Mouse (Mus musculus) heart, embryonic 11.5 days (tissue): ENCODE data around the gene Fermt2. TPM values are rescaled to one million over a fixed set of nuclear protein-coding genes. Genes with fewer than 3 reads are reported as not detected.

ENCODE experiments used
- ATAC-seq: fragments of 200-750 bp; cut with Nextera tagmentation; replicated peaks from 2 replicates; pipeline ENCODE4 v1.8.0; 2017; ENCODE audit warnings: moderate library complexity; ENCODE audit not compliant: insufficient number of reproducible peaks, low FRiP score, low TSS enrichment
- H3K27ac ChIP-seq: fragments of 300-500 bp; sonication (generic); 2 replicates; pipeline ENCODE4 v1.5.1; 2014; ENCODE audit warnings: mild to moderate bottlenecking, low read depth, low read length
- H3K27me3 ChIP-seq: fragments of 300-500 bp; sonication (generic); 2 replicates; pipeline ENCODE4 v1.6.1; 2014; ENCODE audit warnings: mild to moderate bottlenecking, low read length, mixed read lengths; ENCODE audit not compliant: control insufficient read depth, insufficient read depth
- H3K36me3 ChIP-seq: fragments of 300-500 bp; sonication (generic); 2 replicates; pipeline ENCODE4 v1.6.1; 2014; ENCODE audit warnings: mild to moderate bottlenecking, low read length, moderate library complexity, mixed read lengths; ENCODE audit not compliant: control insufficient read depth, insufficient read depth
- H3K4me1 ChIP-seq: fragments of 300-500 bp; sonication (generic); 2 replicates; pipeline ENCODE4 v1.6.1; 2014; ENCODE audit warnings: low read length; ENCODE audit not compliant: control insufficient read depth, insufficient read depth
- H3K4me2 ChIP-seq: fragments of 300-500 bp; sonication (generic); 2 replicates; pipeline ENCODE4 v1.6.1; 2014; ENCODE audit warnings: mild to moderate bottlenecking, moderate library complexity
- H3K4me3 ChIP-seq: fragments of 300-500 bp; sonication (generic); 2 replicates; pipeline ENCODE4 v1.5.1; 2014; ENCODE audit warnings: low read depth, low read length
- H3K9ac ChIP-seq: fragments of 300-500 bp; sonication (generic); 2 replicates; pipeline ENCODE4 v1.6.1; 2014; ENCODE audit warnings: mild to moderate bottlenecking, low read depth, low read length, moderate library complexity
- H3K9me3 ChIP-seq: fragments of 300-500 bp; sonication (generic); replicated peaks from 2 replicates; pipeline ENCODE4 v1.6.1; 2016; ENCODE audit warnings: low read length; ENCODE audit not compliant: control insufficient read depth
- WGBS: fragments of 180-500 bp; shearing (Covaris S2); extraction: QIAGEN DNeasy Blood & Tissue Kit; methylation state at CpG from one replicate; pipeline ENCODE4 v1.1.7; 2014; ENCODE audit not compliant: insufficient replicate concordance; 5-methylcytosine and 5-hydroxymethylcytosine counted together
- polyA plus RNA-seq: library from polyadenylated mRNA; unstranded; fragments of >200 nt; fragmentation: Nextera tagmentation; extraction: Ambion mirVana; gene quantifications from 2 replicates; pipeline ENCODE4 v1.2.1, GENCODE M21; 2014

The Fermt2 gene
- polyA plus RNA-seq, 1 experiment from 2014 or later, result 188 TPM

DNA sequence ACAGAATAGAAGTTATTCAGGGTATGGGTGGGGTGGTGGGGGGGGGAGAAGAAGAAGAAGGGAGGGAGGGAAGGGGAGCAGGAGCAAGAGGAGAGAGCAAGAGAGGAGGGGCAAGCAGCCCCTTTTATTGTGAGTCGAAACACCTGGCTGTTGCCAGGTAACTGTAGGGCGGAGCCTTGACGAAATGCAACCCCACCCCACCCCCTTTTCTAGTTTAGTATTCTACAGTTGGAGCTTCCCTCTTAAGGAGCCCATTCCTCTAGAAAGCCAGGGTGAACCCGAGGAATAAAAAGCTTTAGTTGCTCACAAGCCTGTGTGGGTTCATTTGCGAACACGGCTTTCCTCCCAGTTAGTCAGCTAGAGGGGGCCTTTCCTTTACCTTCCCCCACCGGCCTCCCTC lies 85.0 kb downstream of the Fermt2 start:
- Histone ChIP-seq H3K4me2 (no peak overlapping the region), H3K36me3 (no peaks in the 10 kb centered on the region), H3K27me3 (no peaks in the 10 kb centered on the region), H3K27ac (no peak overlapping the region), H3K9me3 (no peaks in the 10 kb centered on the region), H3K4me1 (peaks cover 10% of the 10 kb centered on the region), H3K4me3 (no peak overlapping the region), H3K9ac (no peak overlapping the region)
- ATAC-seq, result no peak
- 49% methylated on average over 7 of the region's 7 CpGs for WGBS

DNA sequence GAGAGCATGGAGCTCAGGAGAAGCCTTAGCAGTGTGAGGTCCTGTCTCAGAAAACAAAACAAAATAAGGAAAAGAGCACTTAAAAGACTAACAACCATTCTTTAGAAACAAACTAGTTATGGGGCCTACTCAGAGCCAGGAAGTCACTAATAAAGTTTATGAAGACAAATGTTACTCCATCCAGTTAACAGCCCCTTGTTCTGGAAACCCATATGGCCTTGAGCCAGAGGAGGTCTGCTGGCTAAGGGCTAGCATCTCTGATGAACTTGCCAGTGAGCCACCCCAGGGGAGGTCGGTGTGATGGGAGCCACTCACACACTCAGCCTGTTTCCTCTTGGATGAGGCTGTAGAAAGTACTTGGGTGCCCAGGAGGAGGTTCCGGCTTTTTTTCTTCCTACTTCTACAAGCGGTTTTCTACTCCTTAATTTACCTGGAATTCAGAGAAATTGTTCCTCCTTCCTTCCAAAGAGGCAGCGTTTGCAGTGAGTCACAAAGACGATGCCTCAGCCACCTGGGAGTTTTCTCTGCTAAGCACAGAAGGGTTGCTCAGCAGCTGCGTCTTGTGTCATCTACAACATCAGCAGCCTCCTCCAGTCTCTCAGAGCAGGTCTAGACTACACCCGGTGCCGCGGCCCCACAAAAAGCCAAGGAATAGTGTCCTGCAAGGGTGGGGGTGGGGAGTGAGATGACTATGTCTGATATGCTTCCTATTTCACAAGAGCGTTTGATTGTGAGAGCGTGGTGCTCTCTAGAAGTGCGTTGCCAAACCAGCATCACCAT lies 86.9 kb downstream of the Fermt2 start:
- no peak for ATAC-seq
- H3K4me1 ChIP-seq, result peaks cover 10% of the 10 kb centered on the region
- no peaks in the 10 kb centered on the region for H3K27me3 ChIP-seq
- no peak overlapping the region for H3K4me3 ChIP-seq
- no peak overlapping the region for H3K27ac ChIP-seq
- 49% methylated on average over 12 of the region's 12 CpGs for WGBS
- H3K9ac ChIP-seq, result no peak overlapping the region
- no peaks in the 10 kb centered on the region for H3K36me3 ChIP-seq
- no peak overlapping the region for H3K4me2 ChIP-seq
- no peaks in the 10 kb centered on the region for H3K9me3 ChIP-seq

DNA sequence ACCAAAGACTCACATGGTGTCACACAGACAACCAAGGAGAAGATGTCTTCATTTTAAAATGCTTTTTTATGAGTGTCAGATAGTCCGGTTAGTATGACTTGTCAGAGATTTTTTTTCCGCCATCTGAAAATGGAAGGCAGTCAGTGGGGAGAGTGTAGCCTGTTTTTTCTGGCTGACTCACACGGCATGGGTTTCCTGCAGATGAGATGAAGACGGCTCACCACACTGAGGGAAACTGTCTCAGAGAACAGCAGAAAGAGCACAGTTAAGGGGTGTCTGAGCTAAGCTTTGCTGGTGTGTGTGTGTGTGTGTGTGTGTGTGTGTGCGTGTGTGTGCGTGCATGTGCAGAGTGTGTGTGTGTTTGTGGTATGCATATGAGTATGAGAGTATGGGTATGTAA lies 88.6 kb downstream of the Fermt2 start:
- no peak for ATAC-seq
- no peaks in the 10 kb centered on the region for H3K27me3 ChIP-seq
- no peak overlapping the region for H3K27ac ChIP-seq
- H3K36me3 ChIP-seq, result no peaks in the 10 kb centered on the region
- no peak overlapping the region for H3K4me3 ChIP-seq
- peaks cover 10% of the 10 kb centered on the region for H3K4me1 ChIP-seq
- no peaks in the 10 kb centered on the region for H3K9me3 ChIP-seq
- H3K9ac ChIP-seq, result no peak overlapping the region
- WGBS, result 69% methylated on average over 6 of the region's 6 CpGs
- no peak overlapping the region for H3K4me2 ChIP-seq

DNA sequence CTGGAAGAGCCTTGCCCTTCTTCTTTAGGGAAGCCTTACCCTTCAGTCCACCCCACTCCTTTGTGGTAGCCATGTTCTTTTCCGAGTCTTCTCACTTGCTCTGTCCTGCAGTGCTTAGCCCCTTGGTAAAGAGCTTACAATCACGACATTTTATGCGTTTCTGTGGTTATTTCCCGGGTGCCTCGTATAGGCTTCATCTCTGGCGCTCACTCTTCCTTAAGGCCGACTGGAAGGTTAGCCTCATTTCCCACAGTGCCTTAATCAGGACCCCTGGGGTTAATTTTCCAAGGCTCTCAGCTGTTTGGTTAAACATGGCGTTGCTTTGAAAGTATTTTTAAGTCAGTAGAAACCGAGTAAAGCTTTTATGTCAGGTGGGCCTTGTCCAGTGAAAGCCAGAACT lies 90.5 kb downstream of the Fermt2 start:
- Histone ChIP-seq H3K4me2 (no peak overlapping the region), H3K9me3 (no peaks in the 10 kb centered on the region), H3K9ac (no peak overlapping the region), H3K27ac (no peak overlapping the region), H3K27me3 (no peaks in the 10 kb centered on the region), H3K4me1 (no peaks in the 10 kb centered on the region), H3K36me3 (no peaks in the 10 kb centered on the region), H3K4me3 (no peak overlapping the region)
- ATAC-seq, result no peak
- WGBS, result 70% methylated on average over 9 of the region's 9 CpGs

DNA sequence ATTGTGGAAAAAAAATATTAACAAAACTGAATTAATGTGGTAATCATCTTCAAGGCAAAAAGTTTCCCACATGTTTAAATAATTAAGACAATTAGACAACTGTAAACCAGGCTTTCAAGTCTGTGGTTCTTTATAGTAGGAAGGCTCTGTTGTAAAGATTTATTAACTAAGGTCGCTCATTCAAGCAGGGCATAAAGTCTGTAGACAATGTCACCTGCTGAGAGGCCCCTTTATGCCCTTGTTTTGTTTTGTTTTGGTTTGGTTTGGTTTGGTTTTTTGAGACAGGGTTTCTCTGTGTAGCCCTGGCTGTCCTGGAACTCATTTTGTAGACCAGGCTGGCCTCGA lies 91.0 kb downstream of the Fermt2 start:
- H3K9ac ChIP-seq, result no peak overlapping the region
- WGBS, result 90% methylated on average over 2 of the region's 2 CpGs
- H3K36me3 ChIP-seq, result no peaks in the 10 kb centered on the region
- no peaks in the 10 kb centered on the region for H3K27me3 ChIP-seq
- no peak overlapping the region for H3K4me2 ChIP-seq
- no peak overlapping the region for H3K4me3 ChIP-seq
- no peaks in the 10 kb centered on the region for H3K9me3 ChIP-seq
- no peak overlapping the region for H3K27ac ChIP-seq
- ATAC-seq, result no peak
- H3K4me1 ChIP-seq, result no peaks in the 10 kb centered on the region

DNA sequence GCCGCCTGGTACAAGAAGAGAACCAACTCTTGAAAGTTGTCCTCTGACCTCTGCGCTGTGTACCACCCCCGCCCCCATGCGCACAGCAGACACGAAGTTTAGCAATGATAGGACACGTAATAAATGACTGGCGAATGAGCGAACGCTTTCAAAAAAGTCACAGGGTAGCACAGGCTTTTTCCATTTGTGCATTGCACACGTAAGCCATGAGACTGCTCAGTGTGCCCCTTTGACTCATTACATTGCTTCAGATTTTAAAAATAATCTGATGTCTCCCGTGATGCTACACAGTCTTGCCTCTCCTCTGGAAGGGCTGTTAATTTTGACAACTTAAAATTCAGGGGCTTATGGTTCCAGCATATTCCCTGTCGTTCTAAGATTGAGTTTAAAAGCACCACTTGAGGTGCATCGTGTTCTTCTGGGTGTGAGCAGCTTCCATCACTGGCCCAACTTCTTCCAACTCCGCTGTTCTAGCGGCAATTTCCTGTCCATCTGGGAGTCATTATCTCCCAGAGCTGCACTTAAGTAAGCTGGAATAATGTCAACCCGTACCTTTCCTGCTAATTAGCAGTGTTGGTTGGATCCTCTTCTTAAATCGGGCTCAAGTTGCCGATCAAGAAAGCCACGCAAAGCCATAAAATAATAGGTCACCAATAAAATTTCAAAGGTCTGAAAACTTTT lies 91.5 kb downstream of the Fermt2 start:
- WGBS, result 66% methylated on average over 19 of the region's 19 CpGs
- H3K9ac ChIP-seq, result no peak overlapping the region
- H3K27me3 ChIP-seq, result no peaks in the 10 kb centered on the region
- H3K4me3 ChIP-seq, result no peak overlapping the region
- no peak overlapping the region for H3K4me2 ChIP-seq
- ATAC-seq, result no peak
- H3K9me3 ChIP-seq, result no peaks in the 10 kb centered on the region
- no peaks in the 10 kb centered on the region for H3K4me1 ChIP-seq
- H3K27ac ChIP-seq, result no peak overlapping the region
- H3K36me3 ChIP-seq, result no peaks in the 10 kb centered on the region

DNA sequence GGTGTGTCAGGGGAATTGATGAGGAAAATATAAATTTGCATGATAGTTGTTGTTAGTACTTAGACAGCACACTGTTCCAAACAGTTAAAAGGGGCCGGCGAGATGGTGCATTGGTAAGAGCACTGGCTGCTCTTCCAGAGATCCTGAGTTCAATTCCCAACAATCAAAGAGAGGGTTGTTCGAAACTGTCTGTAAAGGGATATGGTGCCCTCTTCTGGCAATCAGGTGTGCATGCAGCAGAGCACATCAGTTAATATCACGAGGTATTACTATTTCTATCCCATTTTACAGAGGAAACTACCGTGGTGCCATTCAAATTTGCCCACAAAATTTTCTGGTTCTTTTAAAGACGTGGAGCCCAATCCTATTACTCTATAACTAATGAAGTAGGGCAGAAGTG lies 95.7 kb downstream of the Fermt2 start:
- Histone ChIP-seq H3K4me2 (no peak overlapping the region), H3K4me1 (no peaks in the 10 kb centered on the region), H3K4me3 (no peak overlapping the region), H3K9ac (no peak overlapping the region), H3K36me3 (no peaks in the 10 kb centered on the region; the same call in 1 of the 2 replicates), H3K27ac (no peak overlapping the region), H3K27me3 (no peaks in the 10 kb centered on the region), H3K9me3 (peaks cover 3% of the 10 kb centered on the region)
- no peak for ATAC-seq
- 69% methylated on average over 6 of the region's 6 CpGs for WGBS

DNA sequence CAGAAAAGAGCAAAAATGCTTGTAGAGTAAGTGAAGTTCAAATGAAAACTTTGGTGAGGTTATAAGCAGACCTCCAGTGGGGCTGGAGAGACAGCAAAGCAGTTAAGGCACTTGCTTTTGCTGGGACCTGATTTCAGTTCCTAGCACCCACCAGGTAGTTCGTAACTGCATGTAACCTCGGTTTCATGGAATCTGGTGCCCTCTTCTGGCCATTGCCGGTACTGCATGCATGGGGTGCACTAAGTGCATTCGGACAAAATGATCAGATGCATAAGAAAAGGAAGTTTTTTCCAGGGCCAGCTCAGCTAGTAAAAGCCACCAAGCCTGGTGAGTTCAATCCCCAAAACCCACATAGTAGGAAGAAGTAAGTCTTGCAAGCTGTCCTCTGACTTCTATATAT lies 97.9 kb downstream of the Fermt2 start:
- no peak for ATAC-seq
- H3K27me3 ChIP-seq, result no peaks in the 10 kb centered on the region
- no peak overlapping the region for H3K4me2 ChIP-seq
- H3K4me3 ChIP-seq, result no peak overlapping the region
- H3K27ac ChIP-seq, result no peak overlapping the region
- peaks cover 3% of the 10 kb centered on the region for H3K9me3 ChIP-seq
- 67% methylated on average over 4 of the region's 4 CpGs for WGBS
- no peak overlapping the region for H3K9ac ChIP-seq
- H3K36me3 ChIP-seq, result no peaks in the 10 kb centered on the region; the same call in 1 of the 2 replicates
- no peaks in the 10 kb centered on the region for H3K4me1 ChIP-seq
